Mouse (Mus musculus) cerebellum, adult 8-10 months (tissue): ENCODE data around the gene Wfdc17.

Experiments
- DNase-seq: peaks from one replicate; pipeline ENCODE4 v3.0.0; 2022

The Wfdc17 gene

GRCm38 (mm10) chr11:83741841-83742240 is 38.0 kb downstream of the Wfdc17 start:
- DNase-seq: no peak

GRCm38 (mm10) chr11:83742731-83743355 is 39.1 kb downstream of the Wfdc17 start:
- no peak for DNase-seq

- no peak for DNase-seq
Measured at GRCm38 (mm10) chr11:83743525-83743924, 39.7 kb downstream of the Wfdc17 start.

GRCm38 (mm10) chr11:83746152-83746551 is 42.4 kb downstream of the Wfdc17 start:
- DNase-seq: no peak

- no peak for DNase-seq
Measured at GRCm38 (mm10) chr11:83746681-83747080, 42.9 kb downstream of the Wfdc17 start, which contains the start of gene Wfdc21. Gene Wfdc21 (plus strand): TSS chr11:83746940.

- DNase-seq: no peak
Measured at GRCm38 (mm10) chr11:83747376-83748265, 43.8 kb downstream of the Wfdc17 start.

GRCm38 (mm10) chr11:83753581-83754181 is 49.9 kb downstream of the Wfdc17 start, which contains the start of gene Heatr6:
Gene Heatr6 (plus strand): TSS chr11:83753696.
- DNase-seq: peak; percentile 92

- no peak for DNase-seq
Measured at GRCm38 (mm10) chr11:83754227-83754626, 50.4 kb downstream of the Wfdc17 start.
